Mouse (Mus musculus): ENCODE data around the gene Trmt11.
"Not testable (repeated sequence)": the region's sequence is repeated elsewhere in the genome, so short reads cannot be mapped to it uniquely, and the experiment has no call there.

Gene Trmt11

GRCm38 (mm10) chr10:30600542-30600966, at the start of gene Trmt11:
Gene Trmt11, minus strand, starts transcription at chr10:30600749.
- CTCF ChIA-PET = interaction anchor here in 1 of 4 experiments (0.7 kb wide), 1 partner anchor 919 kb away, joined by 8 read pairs; no protein-coding TSS in a partner anchor
- POLR2A ChIA-PET = interaction anchor here in 3 of 4 experiments (0.6 to 3.7 kb wide), 29 partner anchors 9 to 1287 kb away, joined by 3 to 29 read pairs (median 4); partner anchors contain the start of genes Ncoa7 (in 3 of the 3), Echdc1 (in 1 of the 3) and Hddc2 (in 1 of the 3)

- CTCF ChIA-PET = no interaction called here
- POLR2A ChIA-PET = no interaction called here
These were observed 47.1 kb upstream of the Trmt11 start for GRCm38 (mm10) chr10:30647681-30648080.

DNA sequence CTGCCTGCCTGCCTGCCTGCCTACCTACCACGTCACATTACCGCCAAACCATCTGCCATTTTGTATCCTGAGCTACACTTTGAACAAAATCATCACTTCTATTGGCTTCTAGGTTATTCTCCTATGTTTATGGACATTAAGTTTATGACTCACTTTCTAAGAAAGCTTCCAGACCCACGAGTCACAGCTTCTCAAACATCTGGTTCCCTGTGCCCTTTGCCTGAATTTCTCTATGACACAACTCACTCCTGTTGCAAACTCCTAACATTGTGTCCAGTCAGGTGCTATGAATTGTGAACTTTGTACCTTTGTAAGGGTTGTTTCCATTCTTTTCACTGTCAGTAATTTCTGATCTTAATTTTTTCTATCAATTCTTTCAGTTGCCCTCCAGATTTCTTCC, 37.7 kb upstream of the Trmt11 start:
- CTCF ChIA-PET = no interaction called here
- POLR2A ChIA-PET = interaction anchor here in 2 of 4 experiments (0.8 to 1.4 kb wide), 5 partner anchors 11 to 37 kb away, joined by 3 to 4 read pairs (median 4); no protein-coding TSS in a partner anchor

DNA sequence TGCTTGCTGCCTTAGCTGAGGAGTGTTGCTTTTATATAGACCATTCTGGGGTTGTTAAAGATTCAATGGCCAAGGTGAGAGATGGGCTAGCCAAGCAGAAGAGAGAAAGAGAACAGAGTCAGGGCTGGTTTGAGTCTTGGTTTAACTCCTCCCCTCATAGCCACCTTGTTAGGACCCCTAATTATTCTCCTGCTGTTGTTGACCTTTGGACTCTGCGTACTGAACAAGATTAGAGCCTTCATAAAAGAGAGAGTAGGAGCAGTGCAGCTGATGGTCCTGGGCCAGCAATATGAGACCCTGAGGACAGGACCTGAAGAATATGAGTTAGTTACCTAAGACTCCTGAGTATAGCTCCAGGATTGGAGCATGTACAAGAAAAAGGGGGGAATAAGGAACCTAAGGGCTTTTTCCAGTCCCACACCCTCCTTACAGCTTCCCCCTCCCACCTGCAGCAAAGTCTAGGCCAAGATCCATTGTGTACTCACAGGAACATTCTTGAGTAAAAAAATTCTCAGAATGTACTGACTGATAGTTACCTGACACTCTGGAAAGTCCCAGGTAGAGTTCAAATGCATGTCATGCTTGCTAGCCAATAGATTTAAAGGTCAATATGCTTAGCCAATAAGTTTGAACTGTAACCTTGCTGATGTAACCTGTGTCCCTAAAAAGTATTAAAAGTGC, 36.1 kb upstream of the Trmt11 start:
- CTCF ChIA-PET, POLR2A ChIA-PET: not testable (repeated sequence)

DNA sequence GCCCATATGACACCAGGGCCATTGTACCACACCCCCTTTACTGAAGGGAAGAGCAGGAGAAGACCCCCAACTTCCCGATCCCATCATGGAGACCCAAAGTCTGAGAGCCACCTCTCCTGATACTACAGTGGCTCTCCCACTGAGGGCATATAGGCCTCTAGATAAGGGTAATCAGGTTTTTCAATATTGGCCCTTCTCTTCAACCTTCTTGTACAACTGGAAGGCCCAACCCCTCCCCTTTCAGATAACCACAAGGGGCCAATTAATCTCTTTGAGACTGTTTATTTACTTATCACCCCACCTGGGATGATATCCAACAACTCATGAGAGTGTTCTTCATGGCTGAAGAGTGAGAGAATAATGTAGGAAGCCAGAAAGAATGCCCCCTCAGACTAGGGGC, 32.2 kb upstream of the Trmt11 start:
- CTCF ChIA-PET = no interaction called here
- POLR2A ChIA-PET = no interaction called here

- POLR2A ChIA-PET = interaction anchor here in 1 of 4 experiments (1.1 kb wide), 1 partner anchor 12 kb away, joined by 3 read pairs; no protein-coding TSS in a partner anchor
- CTCF ChIA-PET = no interaction called here
These were observed 29.4 kb upstream of the Trmt11 start for GRCm38 (mm10) chr10:30629977-30630376.

DNA sequence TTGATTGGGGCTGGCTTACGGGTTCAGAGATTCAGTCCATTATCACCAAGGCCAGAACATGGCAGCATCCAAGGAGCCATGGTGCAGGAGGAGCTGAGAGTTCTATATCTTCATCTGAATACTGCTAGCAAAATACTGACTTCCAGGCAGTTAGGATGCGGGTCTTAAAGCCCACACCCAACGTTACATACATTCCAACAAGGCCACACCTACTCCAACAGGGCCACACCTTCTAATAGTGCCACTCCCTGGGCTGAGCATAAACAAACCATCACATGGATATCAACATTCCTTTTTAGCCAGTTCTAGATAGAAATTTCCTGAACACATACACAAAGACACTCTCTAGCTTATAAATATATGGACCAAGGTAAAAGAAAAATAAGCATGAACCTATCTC, 29.0 kb upstream of the Trmt11 start, which contains the start of gene Hint3:
Gene Hint3, minus strand, starts transcription at position 120 of the 400 bp plus-strand sequence.
- ChIA-PET CTCF (no interaction called here), POLR2A (interaction anchor here in 2 of 4 experiments (0.7 to 1.1 kb wide), 2 partner anchors 11 to 13 kb away, joined by 3 read pairs; no protein-coding TSS in a partner anchor)

GRCm38 (mm10) chr10:30628444-30628843, 27.9 kb upstream of the Trmt11 start:
- CTCF ChIA-PET = interaction anchor here in 1 of 4 experiments (0.7 kb wide), 1 partner anchor 351 kb away, joined by 3 read pairs; no protein-coding TSS in a partner anchor
- POLR2A ChIA-PET = interaction anchor here in 1 of 4 experiments (1.4 kb wide), 1 partner anchor 10 kb away, joined by 11 read pairs; no protein-coding TSS in a partner anchor

DNA sequence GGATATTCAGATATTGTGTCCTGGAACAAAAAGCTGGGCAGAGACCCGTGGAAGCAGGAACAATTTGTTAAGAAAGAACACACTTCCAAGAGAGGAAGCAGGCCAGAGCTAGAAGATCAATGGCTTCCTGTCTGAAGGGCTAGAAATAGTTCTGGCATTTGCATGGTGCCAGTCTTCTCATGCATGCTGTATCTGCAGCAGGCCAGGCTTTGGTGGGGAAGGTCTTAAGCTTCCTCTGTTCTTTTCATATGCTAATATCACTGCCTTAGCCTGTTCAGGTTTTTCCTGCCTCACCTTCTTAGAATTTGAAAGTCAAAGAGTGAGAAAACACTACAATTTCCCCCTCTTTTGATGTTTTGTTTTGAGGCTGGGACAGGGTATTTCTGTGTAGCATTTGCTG, 27.0 kb upstream of the Trmt11 start:
- CTCF ChIA-PET = no interaction called here
- POLR2A ChIA-PET = interaction anchor here (0.6 to 1.8 kb wide), 13 partner anchors 9 to 686 kb away, joined by 3 to 12 read pairs (median 4); partner anchors contain the start of genes Hddc2 (in 1 of the 4) and Ncoa7 (in 1 of the 4)

GRCm38 (mm10) chr10:30624161-30625019, 23.8 kb upstream of the Trmt11 start:
- CTCF ChIA-PET = interaction anchor here in 3 of 4 experiments (0.5 to 1.8 kb wide), 4 partner anchors 95 to 781 kb away, joined by 3 to 8 read pairs (median 5); no protein-coding TSS in a partner anchor
- POLR2A ChIA-PET = interaction anchor here in 2 of 4 experiments (0.7 to 1.8 kb wide), 5 partner anchors 25 to 1478 kb away, joined by 3 to 8 read pairs (median 4); partner anchors contain the start of gene Ncoa7 (in 1 of the 2)

DNA sequence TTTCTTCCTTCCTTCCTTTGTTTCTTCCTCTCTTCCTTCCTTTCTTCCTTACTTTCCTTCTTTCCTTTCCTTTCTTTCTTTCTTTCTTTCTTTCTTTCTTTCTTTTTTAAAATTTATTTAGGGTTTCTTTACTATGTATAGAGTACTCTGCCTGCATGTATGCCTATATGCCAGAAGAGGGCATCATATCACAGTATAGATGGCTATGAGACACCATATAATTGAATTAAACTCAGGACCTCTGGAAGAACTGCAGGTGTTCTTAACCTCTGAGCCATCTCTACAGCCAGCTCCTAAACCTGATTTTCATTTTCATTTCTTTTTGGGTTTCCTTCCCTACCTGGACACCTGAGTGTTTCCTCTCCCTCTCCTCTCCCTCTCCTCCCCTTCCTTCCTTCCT, 22.4 kb upstream of the Trmt11 start:
- ChIA-PET POLR2A (interaction anchor here in 1 of 4 experiments (1.7 kb wide), 1 partner anchor 180 kb away, joined by 8 read pairs; the partner anchor contains the start of gene Ncoa7), CTCF (interaction anchor here in 3 of 4 experiments (0.7 to 1.8 kb wide), 3 partner anchors 96 to 177 kb away, joined by 3 to 6 read pairs (median 4); no protein-coding TSS in a partner anchor)

GRCm38 (mm10) chr10:30618918-30619210, 18.3 kb upstream of the Trmt11 start:
- POLR2A ChIA-PET = interaction anchor here (0.6 to 2.2 kb wide), 31 partner anchors 8 to 1257 kb away, joined by 3 to 29 read pairs (median 4); partner anchors contain the start of genes Ncoa7 (in 3 of the 4), Trmt11 (in 3 of the 4), Hddc2 (in 1 of the 4) and Hey2 (in 1 of the 4)
- CTCF ChIA-PET = no interaction called here

GRCm38 (mm10) chr10:30618091-30618917, 17.8 kb upstream of the Trmt11 start:
- ChIA-PET CTCF (no interaction called here), POLR2A (interaction anchor here (0.6 to 2.2 kb wide), 33 partner anchors 9 to 1256 kb away, joined by 3 to 29 read pairs (median 4); partner anchors contain the start of genes Ncoa7 (in 3 of the 4), Trmt11 (in 3 of the 4), Hddc2 (in 1 of the 4) and Hey2 (in 1 of the 4))

DNA sequence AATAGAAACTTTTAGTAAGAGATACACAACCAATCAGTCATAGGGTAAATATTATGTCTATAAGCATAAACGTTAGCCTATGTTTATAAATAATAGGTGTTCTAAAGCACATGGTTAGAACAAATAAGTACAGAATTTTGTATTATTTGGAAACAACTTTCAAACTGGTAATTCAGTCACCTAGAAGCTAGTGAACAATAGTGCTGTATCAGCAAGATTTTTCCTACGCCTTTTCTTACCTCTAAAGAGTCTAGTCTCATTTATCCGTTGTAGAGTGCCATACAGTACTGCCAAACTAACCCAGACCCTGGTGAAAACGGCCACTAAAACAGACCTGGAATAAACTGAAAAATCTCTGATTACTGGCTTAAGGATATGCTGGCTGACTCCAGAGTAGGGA, 12.5 kb upstream of the Trmt11 start:
- ChIA-PET CTCF (no interaction called here), POLR2A (interaction anchor here in 1 of 4 experiments (3.8 kb wide), 1 partner anchor 12 kb away, joined by 20 read pairs; the partner anchor contains the start of gene Trmt11)

DNA sequence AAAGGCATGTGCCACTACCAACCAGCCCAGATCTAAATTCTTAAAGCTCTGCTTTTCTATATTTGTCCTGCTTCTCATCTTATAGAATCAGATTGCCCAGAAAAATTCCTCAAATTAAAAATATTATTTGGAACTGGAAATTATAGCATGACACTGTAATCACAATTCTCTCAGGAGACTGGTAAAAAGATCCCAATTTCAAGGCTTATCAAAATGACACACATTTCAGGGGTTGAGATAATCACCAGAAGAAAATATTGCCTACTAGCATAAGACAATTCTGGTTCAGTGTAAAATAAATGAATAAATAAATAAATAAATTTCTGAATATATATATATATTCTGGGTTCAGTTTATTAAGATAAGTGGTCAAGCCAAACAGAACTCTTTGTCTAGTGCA, 9.1 kb upstream of the Trmt11 start:
- ChIA-PET CTCF (no interaction called here), POLR2A (interaction anchor here in 2 of 4 experiments (0.9 to 3.8 kb wide), 4 partner anchors 9 to 17 kb away, joined by 4 to 20 read pairs (median 4); partner anchors contain the start of gene Trmt11 (in 2 of the 2))

DNA sequence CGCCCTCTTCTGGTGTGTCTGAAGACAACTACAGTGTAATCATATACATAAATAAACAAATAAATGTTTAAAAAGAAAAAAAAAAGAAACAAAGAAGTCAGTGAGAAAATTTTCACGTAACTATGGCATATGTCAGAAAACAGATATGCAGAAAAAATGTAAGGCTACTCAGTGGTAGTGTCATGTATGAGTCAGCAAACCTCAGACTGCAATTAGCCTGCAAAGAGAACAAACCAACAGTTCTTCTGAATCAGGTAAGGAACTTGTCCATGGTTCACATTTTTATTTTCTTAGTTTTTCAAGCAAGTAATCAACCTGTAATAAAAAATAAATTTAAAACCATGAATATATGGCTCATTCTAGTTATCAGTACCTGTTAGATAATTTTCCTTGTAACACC, 7.6 kb upstream of the Trmt11 start:
- ChIA-PET CTCF (no interaction called here), POLR2A (no interaction called here)

DNA sequence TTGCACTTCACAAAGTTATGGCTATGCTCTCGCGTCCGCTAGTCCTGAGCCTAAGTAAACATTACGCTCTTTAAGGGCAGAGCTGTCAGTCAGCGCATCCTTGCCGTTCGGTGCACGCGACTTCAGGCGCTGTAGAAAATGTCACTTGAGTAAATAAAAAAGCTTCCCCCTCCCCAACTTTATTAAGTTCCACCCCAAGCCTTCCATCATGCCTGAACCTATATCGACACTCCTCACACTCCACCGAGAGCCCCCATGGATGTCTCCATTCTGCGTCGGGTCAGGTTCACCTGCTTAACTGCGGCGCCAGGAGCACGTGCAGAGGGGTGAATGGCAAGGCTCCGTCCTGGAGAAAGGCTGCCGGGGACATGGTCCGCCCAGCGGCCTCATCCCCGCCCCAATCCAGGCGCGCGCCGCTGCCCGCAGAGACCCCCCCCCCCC, 435 bp downstream of the Trmt11 start:
- CTCF ChIA-PET = interaction anchor here in 1 of 4 experiments (0.7 kb wide), 1 partner anchor 920 kb away, joined by 8 read pairs; no protein-coding TSS in a partner anchor
- POLR2A ChIA-PET = interaction anchor here in 3 of 4 experiments (0.6 to 3.7 kb wide), 29 partner anchors 9 to 1287 kb away, joined by 3 to 29 read pairs (median 4); partner anchors contain the start of genes Ncoa7 (in 3 of the 3), Echdc1 (in 1 of the 3) and Hddc2 (in 1 of the 3)

DNA sequence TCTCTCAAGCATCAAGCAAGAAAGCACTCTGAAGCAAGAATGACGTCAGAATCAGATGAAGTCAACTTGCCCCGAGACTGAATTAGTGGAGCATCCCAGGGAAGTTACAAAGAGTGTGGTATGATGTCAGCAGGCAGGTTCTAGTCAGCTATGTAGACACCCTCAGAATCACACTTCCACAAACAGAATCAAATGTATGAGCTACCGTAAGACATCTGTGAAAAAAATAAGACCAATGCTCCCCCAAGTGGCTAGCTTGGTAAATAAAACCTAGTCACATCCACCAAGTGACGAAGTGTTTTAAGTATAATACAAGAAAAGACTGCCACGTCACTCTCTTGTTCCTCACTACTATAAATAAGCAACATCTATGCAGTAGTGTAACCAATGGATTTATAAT, 13.5 kb downstream of the Trmt11 start:
- ChIA-PET CTCF (no interaction called here), POLR2A (interaction anchor here in 3 of 4 experiments (0.6 to 3.6 kb wide), 6 partner anchors 11 to 82 kb away, joined by 3 to 16 read pairs (median 4); partner anchors contain the start of gene Trmt11 (in 2 of the 3))

Measured in embryonic stem cell, embryonic (primary cell).